Mouse (Mus musculus) liver, embryonic 16.5 days (tissue): ENCODE measurements around the gene Ncam1. TPM values are rescaled to one million over a fixed set of nuclear protein-coding genes. Genes with fewer than 3 reads are reported as not detected.

ENCODE experiments used
- ATAC-seq: fragments of 200-750 bp; cut with Nextera tagmentation; 2 replicates; pipeline ENCODE4 v1.8.0; 2017; ENCODE audit warnings: low read depth, mild to moderate bottlenecking, moderate number of reproducible peaks, moderate library complexity
- H3K27ac ChIP-seq: fragments of 300-500 bp; sonication (generic); 2 replicates; pipeline ENCODE4 v1.5.1; 2014; ENCODE audit warnings: mild to moderate bottlenecking, low read length
- H3K27me3 ChIP-seq: fragments of 300-500 bp; sonication (generic); 2 replicates; pipeline ENCODE4 v1.6.1; 2014; ENCODE audit warnings: low read depth, low read length, mixed read lengths; ENCODE audit not compliant: control insufficient read depth, insufficient read depth
- H3K36me3 ChIP-seq: fragments of 300-500 bp; sonication (generic); 2 replicates; pipeline ENCODE4 v1.6.1; 2014; ENCODE audit warnings: mild to moderate bottlenecking; ENCODE audit not compliant: control insufficient read depth, insufficient read depth
- H3K4me1 ChIP-seq: fragments of 300-500 bp; sonication (generic); 2 replicates; pipeline ENCODE4 v1.6.1; 2014; ENCODE audit warnings: low read depth, low read length, mixed read lengths; ENCODE audit not compliant: control insufficient read depth
- H3K4me2 ChIP-seq: fragments of 300-500 bp; sonication (generic); 2 replicates; pipeline ENCODE4 v1.6.1; 2014; ENCODE audit warnings: low read depth, low read length, mixed read lengths
- H3K4me3 ChIP-seq: fragments of 300-500 bp; sonication (generic); 2 replicates; pipeline ENCODE4 v1.5.1; 2014; ENCODE audit warnings: low read depth, mild to moderate bottlenecking, low read length
- H3K9ac ChIP-seq: fragments of 300-500 bp; sonication (generic); 2 replicates; pipeline ENCODE4 v1.6.1; 2014; ENCODE audit warnings: low read depth, low read length
- H3K9me3 ChIP-seq: fragments of 300-500 bp; sonication (generic); replicated peaks from 2 replicates; pipeline ENCODE4 v1.6.1; 2016; ENCODE audit warnings: low read length; ENCODE audit not compliant: control insufficient read depth
- WGBS: fragments of 180-500 bp; shearing (Covaris S2); extraction: QIAGEN DNeasy Blood & Tissue Kit; methylation state at CpG from one replicate; pipeline ENCODE4 v1.1.7; 2014; ENCODE audit not compliant: insufficient replicate concordance; 5-methylcytosine and 5-hydroxymethylcytosine counted together
- polyA plus RNA-seq: library from polyadenylated mRNA; unstranded; fragments of >200 nt; fragmentation: Nextera tagmentation; extraction: Ambion mirVana; gene quantifications from 2 replicates; pipeline ENCODE4 v1.2.1, GENCODE M21; 2015

Ncam1 gene
- polyA plus RNA-seq, 1 experiment from 2014 or later: 4.6 TPM

DNA sequence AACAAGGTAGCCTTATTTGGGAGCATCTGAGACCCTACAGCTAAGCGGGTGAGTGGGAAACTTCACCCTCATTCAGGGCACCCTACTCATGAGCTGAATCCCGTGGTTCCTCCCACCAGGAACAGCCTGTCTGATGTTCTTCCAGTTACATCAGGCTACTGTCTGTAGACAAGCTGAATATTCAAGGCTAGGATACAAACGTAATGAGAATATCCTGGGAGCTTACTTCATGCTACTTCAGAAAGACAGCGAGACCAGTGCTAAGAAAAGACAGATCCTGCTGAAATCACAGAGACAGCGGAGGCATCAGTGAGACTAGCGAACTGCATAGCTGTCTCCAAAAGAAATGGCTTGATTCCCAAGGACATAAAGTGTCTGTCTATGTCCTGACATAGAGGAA, 58.8 kb downstream of the Ncam1 start:
- no peaks in the 10 kb centered on the region for H3K4me1 ChIP-seq
- no peaks in the 10 kb centered on the region for H3K9me3 ChIP-seq
- no peaks in the 10 kb centered on the region for H3K36me3 ChIP-seq
- no peak overlapping the region for H3K4me3 ChIP-seq
- H3K27me3 ChIP-seq: no peaks in the 10 kb centered on the region
- H3K27ac ChIP-seq: no peak overlapping the region
- no peak overlapping the region for H3K4me2 ChIP-seq
- 63% methylated on average over 6 of the region's 6 CpGs for WGBS
- no peak overlapping the region for H3K9ac ChIP-seq
- no peak for ATAC-seq

DNA sequence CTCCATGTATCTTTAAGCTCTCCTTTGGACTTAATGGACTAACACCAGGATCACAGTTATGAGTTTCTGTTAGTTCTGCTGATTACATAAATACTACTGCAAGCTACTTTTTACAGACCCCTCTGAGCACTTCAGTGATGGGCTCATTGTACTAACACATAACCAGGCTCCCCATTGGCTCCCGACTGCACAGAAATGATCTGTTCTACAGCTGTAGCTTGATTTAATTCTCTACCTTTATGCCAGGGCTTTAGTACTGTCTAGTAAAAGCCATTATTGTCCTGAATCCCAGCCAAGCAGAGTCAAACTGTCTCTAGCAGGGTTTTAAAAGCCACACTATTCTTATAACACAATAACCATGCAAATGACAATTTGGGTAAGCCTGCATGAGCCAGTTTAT, 60.2 kb downstream of the Ncam1 start:
- no peaks in the 10 kb centered on the region for H3K27me3 ChIP-seq
- no peaks in the 10 kb centered on the region for H3K4me1 ChIP-seq
- no peaks in the 10 kb centered on the region for H3K9me3 ChIP-seq
- no peaks in the 10 kb centered on the region for H3K36me3 ChIP-seq
- no peak for ATAC-seq
- no peak overlapping the region for H3K4me2 ChIP-seq
- 42% methylated on average over 1 of the region's 1 CpGs for WGBS
- no peak overlapping the region for H3K27ac ChIP-seq
- no peak overlapping the region for H3K4me3 ChIP-seq
- no peak overlapping the region for H3K9ac ChIP-seq

DNA sequence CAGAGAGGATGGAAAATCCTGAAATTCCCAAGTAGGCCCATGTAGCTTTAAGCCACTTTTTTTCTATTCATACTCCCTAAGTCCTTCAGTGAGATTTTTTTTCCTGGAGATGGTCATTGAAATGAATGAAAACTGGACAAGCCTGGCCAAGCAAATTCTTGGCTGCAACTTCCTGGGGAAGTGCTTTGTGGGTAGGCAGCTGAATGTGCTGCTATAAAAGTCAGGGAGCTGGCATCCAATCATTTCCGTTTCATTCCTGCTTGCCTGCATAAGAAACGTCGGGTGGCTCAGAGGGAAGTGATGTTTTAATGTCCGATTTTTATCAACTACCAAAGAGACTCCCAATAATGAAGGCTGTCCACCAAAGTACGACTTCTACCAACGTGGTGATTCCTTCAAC, 61.6 kb downstream of the Ncam1 start:
- WGBS: 54% methylated on average over 6 of the region's 6 CpGs
- Histone ChIP-seq H3K36me3 (no peaks in the 10 kb centered on the region), H3K4me2 (no peak overlapping the region), H3K9ac (no peak overlapping the region), H3K4me1 (no peaks in the 10 kb centered on the region), H3K9me3 (no peaks in the 10 kb centered on the region), H3K4me3 (no peak overlapping the region), H3K27ac (no peak overlapping the region), H3K27me3 (no peaks in the 10 kb centered on the region)
- no peak for ATAC-seq

DNA sequence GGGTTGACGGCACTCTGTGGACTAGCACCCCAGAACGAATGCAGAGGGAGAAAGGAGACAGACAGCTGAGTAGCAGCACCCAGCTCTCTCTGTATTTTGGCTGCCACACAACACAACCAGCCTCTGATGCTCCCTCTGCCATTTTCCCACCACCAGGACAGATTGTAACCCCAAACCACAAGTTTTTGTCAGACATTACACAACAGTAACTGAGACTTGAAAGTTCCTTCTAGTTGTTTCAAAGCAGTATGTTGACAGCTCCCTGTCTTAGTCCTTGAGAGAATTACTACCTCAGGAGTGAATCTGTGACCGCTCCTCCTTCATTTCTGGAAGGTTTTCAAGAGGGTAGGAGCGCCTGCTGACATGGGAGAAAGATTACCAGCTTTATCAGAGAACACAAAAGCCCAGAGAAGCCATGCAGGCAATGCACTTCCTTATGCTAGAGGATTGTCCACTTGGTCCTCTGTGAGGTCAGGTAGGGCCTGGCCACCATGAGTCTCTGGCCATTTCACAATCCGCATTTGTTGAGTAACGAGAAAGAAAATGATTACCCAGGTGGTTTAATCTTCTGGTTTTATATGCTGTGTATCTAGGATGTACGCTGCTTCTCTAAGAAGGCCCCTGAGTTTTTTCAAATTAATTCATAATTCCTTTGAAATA, 64.2 kb downstream of the Ncam1 start:
- ATAC-seq: no peak
- no peak overlapping the region for H3K27ac ChIP-seq

DNA sequence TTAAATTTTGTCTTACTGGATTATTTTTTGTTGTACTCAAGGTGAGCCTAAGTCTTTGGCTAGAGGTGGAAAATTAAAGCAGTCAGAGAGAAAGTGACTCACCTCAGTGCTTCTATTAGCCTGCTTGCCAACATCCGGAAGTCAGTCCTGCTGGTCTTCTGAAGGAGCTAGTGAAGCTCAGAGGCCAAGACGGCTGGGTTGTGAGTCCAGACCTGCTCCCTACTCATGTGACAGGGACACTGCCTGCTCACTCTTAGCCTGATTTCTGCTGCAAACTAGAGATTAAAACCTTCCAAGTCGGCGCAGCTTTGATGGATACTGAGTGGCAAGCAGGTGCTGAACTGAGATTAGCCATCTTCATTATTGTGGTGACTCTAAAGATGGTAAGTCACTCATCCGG, 65.0 kb downstream of the Ncam1 start:
- Histone ChIP-seq H3K4me1 (no peaks in the 10 kb centered on the region), H3K27me3 (no peaks in the 10 kb centered on the region), H3K36me3 (no peaks in the 10 kb centered on the region), H3K9me3 (no peaks in the 10 kb centered on the region), H3K4me3 (no peak overlapping the region), H3K27ac (no peak overlapping the region), H3K9ac (no peak overlapping the region), H3K4me2 (no peak overlapping the region)
- ATAC-seq: no peak
- 51% methylated on average over 5 of the region's 5 CpGs for WGBS

More for the DNA sequence above, 64.2 kb downstream of the Ncam1 start:
- Histone ChIP-seq H3K9ac (no peak overlapping the region), H3K27me3 (no peaks in the 10 kb centered on the region), H3K4me1 (no peaks in the 10 kb centered on the region), H3K4me3 (no peak overlapping the region), H3K4me2 (no peak overlapping the region), H3K36me3 (no peaks in the 10 kb centered on the region), H3K9me3 (no peaks in the 10 kb centered on the region)
- WGBS: 57% methylated on average over 7 of the region's 7 CpGs

DNA sequence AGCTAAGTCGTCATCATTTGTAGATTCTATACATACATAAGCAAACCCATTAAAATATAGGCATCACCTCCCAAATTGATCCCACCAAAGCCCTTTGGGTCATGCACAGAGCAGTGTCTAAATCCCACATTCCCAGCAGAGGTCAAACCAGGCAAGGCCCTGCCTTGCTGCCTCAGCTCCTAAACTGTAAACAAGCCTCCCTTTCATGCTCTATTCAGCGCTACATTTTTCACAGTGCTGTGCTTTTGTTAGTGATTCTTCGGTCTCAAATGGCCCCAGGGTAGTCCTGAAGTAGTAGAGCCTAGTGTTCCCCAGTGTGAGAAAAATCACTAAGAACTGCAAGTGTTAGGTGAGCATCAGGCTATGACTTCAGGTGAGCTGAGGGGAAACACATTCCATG, 69.2 kb downstream of the Ncam1 start:
- 45% methylated on average over 3 of the region's 3 CpGs for WGBS
- no peak overlapping the region for H3K4me3 ChIP-seq
- ATAC-seq: no peak
- H3K9ac ChIP-seq: no peak overlapping the region
- no peak overlapping the region for H3K27ac ChIP-seq
- H3K4me2 ChIP-seq: no peak overlapping the region
- no peaks in the 10 kb centered on the region for H3K9me3 ChIP-seq
- H3K27me3 ChIP-seq: no peaks in the 10 kb centered on the region
- H3K4me1 ChIP-seq: no peaks in the 10 kb centered on the region
- H3K36me3 ChIP-seq: no peaks in the 10 kb centered on the region

DNA sequence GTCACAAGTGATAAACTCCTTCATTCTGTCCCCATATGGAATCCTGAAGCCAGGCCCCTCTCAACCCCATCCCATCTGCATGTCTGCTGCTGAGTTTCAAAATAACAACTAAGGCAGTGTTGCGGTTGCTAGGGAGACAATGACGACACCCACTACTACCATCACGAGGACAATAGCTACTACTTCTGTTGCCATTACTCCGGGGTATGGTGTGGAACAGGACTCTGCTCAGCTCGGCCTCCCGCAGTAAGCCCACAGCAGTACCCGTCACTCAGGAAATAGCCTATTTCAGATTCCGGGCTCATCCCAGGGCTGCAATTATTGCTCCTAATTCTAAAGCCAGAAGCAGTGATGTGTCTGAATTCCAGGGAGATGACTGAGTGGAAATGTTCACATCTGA, 70.5 kb downstream of the Ncam1 start:
- no peaks in the 10 kb centered on the region for H3K36me3 ChIP-seq
- no peak overlapping the region for H3K9ac ChIP-seq
- WGBS: 50% methylated on average over 8 of the region's 8 CpGs
- no peak overlapping the region for H3K4me2 ChIP-seq
- H3K27ac ChIP-seq: no peak overlapping the region
- H3K27me3 ChIP-seq: no peaks in the 10 kb centered on the region
- H3K4me3 ChIP-seq: no peak overlapping the region
- ATAC-seq: no peak
- no peaks in the 10 kb centered on the region for H3K9me3 ChIP-seq
- no peaks in the 10 kb centered on the region for H3K4me1 ChIP-seq

DNA sequence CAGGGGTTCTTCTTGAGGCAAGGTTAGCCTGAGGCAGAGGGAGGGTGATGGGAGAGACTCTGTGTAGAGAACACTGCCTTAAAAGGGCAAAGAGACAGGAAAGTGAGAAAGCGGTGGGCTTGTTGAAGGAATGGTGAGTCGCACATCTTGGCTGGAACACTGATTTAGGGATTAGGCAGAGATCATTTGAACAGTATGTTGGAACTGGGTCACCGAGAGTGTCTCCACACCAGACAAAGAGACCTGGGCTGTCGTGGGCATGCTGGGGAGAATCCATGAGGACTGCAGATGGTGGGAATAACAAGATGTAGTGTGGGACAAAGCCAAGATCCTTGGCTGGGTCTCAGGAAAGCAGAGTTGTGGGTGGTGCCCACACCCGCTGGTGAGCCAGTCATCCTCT, 76.0 kb downstream of the Ncam1 start:
- Histone ChIP-seq H3K36me3 (no peaks in the 10 kb centered on the region), H3K9ac (no peak overlapping the region), H3K4me2 (no peak overlapping the region), H3K9me3 (no peaks in the 10 kb centered on the region), H3K27ac (no peak overlapping the region), H3K4me1 (no peaks in the 10 kb centered on the region), H3K27me3 (no peaks in the 10 kb centered on the region), H3K4me3 (no peak overlapping the region)
- ATAC-seq: no peak
- 59% methylated on average over 5 of the region's 5 CpGs for WGBS

DNA sequence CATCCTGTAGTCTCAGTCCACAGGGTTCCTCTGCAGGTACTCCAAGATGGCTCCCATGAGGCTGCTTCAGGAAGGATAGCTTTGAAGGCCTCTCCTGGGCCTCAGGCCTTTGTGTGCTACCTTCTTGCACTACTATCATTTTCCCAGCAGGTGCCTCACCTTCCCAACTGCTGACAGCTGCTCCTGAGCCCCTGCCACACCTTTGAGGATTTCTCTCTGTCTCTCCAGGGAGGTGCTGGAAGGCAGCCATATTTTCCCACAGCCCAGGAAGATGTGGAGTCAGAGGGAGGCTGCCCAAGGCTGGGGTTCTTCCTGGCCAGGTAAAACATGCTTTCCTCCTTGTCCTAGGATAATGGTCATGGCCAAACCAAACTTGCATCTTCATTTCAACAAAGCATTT, 83.6 kb downstream of the Ncam1 start:
- Histone ChIP-seq H3K4me3 (no peak overlapping the region), H3K27ac (no peak overlapping the region), H3K4me2 (no peak overlapping the region), H3K4me1 (no peaks in the 10 kb centered on the region), H3K9ac (no peak overlapping the region), H3K27me3 (no peaks in the 10 kb centered on the region), H3K9me3 (no peaks in the 10 kb centered on the region), H3K36me3 (no peaks in the 10 kb centered on the region)
- ATAC-seq: no peak
